Mouse (Mus musculus) left cerebral cortex, adult 2 months (tissue): ENCODE measurements at regions not wholly inside any gene's neighbourhood (a gene's known extent, or its start where the extent isn't known, plus 50 kb on each side); places are given as distances from the start of the nearest gene placed in this dataset.
A peak's percentile ranks its signal among the peaks of the same experiment; 100 is the strongest.

ENCODE experiments used
- DNase-seq, 2 experiments: peaks; one replicate each; pipeline ENCODE4 v3.0.0; 2021 to 2022; ENCODE audit warnings: low spot score in 2 of 2, mixed read lengths in 1 of 2; ENCODE audit errors: extremely low spot score in 1 of 2
- H3K27ac ChIP-seq: fragments of 200-600 bp; 2 replicates; pipeline ENCODE4 v1.8.1; 2022
- H3K4me3 ChIP-seq: fragments of 200-600 bp; 2 replicates; pipeline ENCODE4 v1.8.1; 2022
- CTCF ChIP-seq: fragments of 200-600 bp; IDR thresholded peaks from 2 replicates; pipeline ENCODE4 v1.8.1; 2022; ENCODE audit warnings: antibody characterized with exemption, mild to moderate bottlenecking, moderate library complexity
- intact Hi-C: fragments of 180-260 bp; cut with DNase I; formaldehyde crosslinking; loops from one replicate; pipeline ENCODE4 v1.15.1; 2025

DNA sequence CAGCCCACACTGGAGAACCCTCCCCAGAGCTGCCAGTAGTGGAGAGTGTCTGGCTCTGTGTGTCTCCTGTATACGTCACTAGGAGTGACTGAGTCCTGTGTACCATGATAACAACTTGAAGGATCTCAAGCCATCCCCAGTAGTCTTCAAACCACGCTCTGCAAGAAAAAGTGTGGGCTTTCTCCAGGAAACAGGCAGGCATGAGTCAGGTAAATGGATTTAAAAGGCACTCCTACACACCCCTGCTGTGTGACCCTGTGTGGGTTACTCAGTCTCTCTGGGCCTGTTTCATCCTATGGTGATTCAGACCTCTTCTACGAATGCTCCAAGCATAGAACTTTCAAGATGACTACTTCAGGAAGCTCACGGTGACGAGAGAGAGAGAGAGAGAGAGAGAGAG, 269.7 kb upstream of the Zmiz1 start:
- TF ChIP-seq CTCF = no peak
- peak overlapping the region; percentile 26; the same call in 1 of the 2 replicates for H3K27ac ChIP-seq
- intact Hi-C loops = loop anchor here (5.0 kb wide), 1 partner anchor 52 kb away; no protein-coding TSS in a partner anchor
- DNase-seq = peak in 1 of 2 experiments; percentile 29
- no peak overlapping the region for H3K4me3 ChIP-seq

- intact Hi-C loops = no loop called here
Observed at GRCm38 (mm10) chr14:25190680-25191270, 268.2 kb upstream of the Zmiz1 start.

DNA sequence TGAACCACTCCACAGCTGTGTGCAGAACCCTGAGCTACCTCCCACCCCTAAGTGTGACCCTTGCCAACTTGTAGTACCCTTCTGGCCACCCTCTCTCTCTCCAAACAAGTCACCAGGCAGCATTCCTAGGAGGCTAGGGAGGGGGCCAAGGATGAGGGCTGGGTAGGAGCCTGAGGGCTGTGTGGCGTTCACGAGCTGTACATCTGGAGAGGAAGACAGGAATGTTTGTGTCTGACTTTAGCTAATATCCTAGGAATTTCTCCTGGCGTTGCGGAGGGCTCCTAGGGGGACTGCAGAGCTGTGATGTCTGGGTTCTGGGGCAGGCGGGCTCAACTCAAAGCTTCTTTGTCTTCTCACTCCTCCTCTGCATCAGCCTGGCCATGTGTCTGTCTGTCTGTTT, 262.2 kb upstream of the Zmiz1 start:
- no peak for DNase-seq
- no peak for TF ChIP-seq CTCF
- no peak overlapping the region for H3K4me3 ChIP-seq
- no peak overlapping the region for H3K27ac ChIP-seq
- intact Hi-C loops = no loop called here

More at GRCm38 (mm10) chr14:25190680-25191270, 268.2 kb upstream of the Zmiz1 start:
- H3K4me3 ChIP-seq = no peak overlapping the region
- TF ChIP-seq CTCF = no peak
- no peak overlapping the region for H3K27ac ChIP-seq
- DNase-seq = no peak

DNA sequence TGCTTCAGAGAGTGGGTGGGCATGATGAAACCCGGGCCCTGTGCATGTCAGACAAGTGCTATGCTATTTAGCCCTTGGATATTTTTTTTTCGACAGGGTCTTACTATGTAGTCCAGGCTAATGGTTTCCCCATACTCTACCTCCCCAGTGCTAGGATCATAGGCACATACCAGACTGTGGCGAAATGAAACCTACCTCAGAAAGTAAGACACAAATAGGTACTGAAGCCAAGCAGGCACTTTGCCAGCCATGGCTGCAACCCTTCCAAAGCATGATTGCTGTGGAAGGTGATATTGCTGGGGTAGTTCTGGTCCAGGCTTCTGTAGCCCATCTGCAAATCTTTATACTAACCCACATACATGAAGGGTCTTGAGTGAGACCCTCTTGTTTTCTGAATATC, 259.1 kb upstream of the Zmiz1 start:
- TF ChIP-seq CTCF = no peak
- DNase-seq = no peak
- Histone ChIP-seq H3K4me3 (no peak overlapping the region), H3K27ac (no peak overlapping the region)
- intact Hi-C loops = no loop called here

GRCm38 (mm10) chr14:25200656-25201179, 258.3 kb upstream of the Zmiz1 start:
- intact Hi-C loops = no loop called here

GRCm38 (mm10) chr14:25202312-25202711, 256.7 kb upstream of the Zmiz1 start:
- no peak overlapping the region for H3K27ac ChIP-seq
- DNase-seq = no peak
- intact Hi-C loops = no loop called here
- H3K4me3 ChIP-seq = no peak overlapping the region
- TF ChIP-seq CTCF = peak; percentile 20; the same call in 1 of the 2 replicates

More at GRCm38 (mm10) chr14:25200656-25201179, 258.3 kb upstream of the Zmiz1 start:
- Histone ChIP-seq H3K4me3 (no peak overlapping the region), H3K27ac (no peak overlapping the region)
- no peak for TF ChIP-seq CTCF
- DNase-seq = no peak

GRCm38 (mm10) chr14:25204091-25204490, 254.9 kb upstream of the Zmiz1 start:
- Histone ChIP-seq H3K4me3 (no peak overlapping the region), H3K27ac (no peak overlapping the region)
- intact Hi-C loops = no loop called here
- no peak for DNase-seq
- TF ChIP-seq CTCF = no peak

DNA sequence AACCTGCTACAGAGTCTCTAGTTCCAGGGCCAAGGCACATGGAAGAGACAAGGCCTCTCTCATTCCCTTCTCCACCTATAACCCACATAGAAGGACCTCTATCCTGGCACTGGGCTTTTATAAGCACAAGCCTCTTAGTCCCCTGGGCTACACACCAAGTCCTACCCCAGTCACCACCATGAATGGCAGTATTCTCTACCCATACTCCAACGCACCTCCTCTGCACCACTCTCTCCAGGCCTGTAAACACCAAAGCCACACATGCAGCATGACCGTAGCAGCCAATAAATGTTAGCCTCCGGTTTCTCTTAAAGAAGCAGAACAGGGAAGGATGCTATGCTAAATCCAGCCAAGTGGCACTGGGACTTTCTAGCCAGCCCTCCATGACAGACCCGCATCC, 252.1 kb upstream of the Zmiz1 start:
- no peak for TF ChIP-seq CTCF
- no peak for DNase-seq
- intact Hi-C loops = no loop called here
- Histone ChIP-seq H3K27ac (no peak overlapping the region), H3K4me3 (no peak overlapping the region)

GRCm38 (mm10) chr14:25207422-25207821, 251.6 kb upstream of the Zmiz1 start:
- intact Hi-C loops = no loop called here
- no peak overlapping the region for H3K4me3 ChIP-seq
- no peak for TF ChIP-seq CTCF
- no peak for DNase-seq
- no peak overlapping the region for H3K27ac ChIP-seq

GRCm38 (mm10) chr14:25208221-25209056, 250.5 kb upstream of the Zmiz1 start:
- Histone ChIP-seq H3K27ac (no peak overlapping the region), H3K4me3 (no peak overlapping the region)
- DNase-seq = no peak
- intact Hi-C loops = no loop called here
- no peak for TF ChIP-seq CTCF

DNA sequence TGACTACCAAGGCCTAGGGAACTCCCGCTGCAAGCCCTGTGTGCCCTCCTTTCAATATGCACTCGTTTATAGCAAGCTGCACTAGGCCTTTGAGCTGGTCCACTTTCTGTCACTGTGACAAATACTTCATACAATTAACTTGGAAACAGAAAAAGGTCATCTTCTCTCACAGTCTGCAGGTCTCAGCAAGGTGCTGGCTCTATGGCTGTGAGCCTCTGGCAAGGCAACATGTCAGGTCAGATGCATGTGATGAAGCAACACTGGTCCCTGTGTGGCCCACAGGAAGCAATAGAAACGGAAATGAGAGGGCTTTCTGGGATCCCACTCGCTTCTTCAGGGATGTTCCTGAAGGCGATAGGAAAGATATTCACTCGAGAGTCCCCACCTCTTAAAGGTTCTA, 245.9 kb upstream of the Zmiz1 start:
- intact Hi-C loops = no loop called here
- no peak overlapping the region for H3K27ac ChIP-seq
- H3K4me3 ChIP-seq = no peak overlapping the region
- TF ChIP-seq CTCF = no peak
- no peak for DNase-seq

GRCm38 (mm10) chr14:25223091-25223490, 235.9 kb upstream of the Zmiz1 start:
- TF ChIP-seq CTCF = no peak
- DNase-seq = no peak
- intact Hi-C loops = no loop called here
- Histone ChIP-seq H3K27ac (no peak overlapping the region), H3K4me3 (no peak overlapping the region)
